Mouse (Mus musculus) Patski (cell line): Measurements from ENCODE around the gene Gm20388. TPM values are rescaled to one million over a fixed set of nuclear protein-coding genes. Genes with fewer than 3 reads are reported as not detected.
"Not testable (repeated sequence)": the region's sequence is repeated elsewhere in the genome, so short reads cannot be mapped to it uniquely, and the experiment has no call there.

Source experiments
- ATAC-seq: fragments of 100-300 bp; one replicate; pipeline ENCODE4 v1.8.0; 2021
- CTCF ChIA-PET: fragments of 350-600 bp; sonication (Branson Sonifier 250); formaldehyde crosslinking; loops from one replicate; lab custom pipeline; 2022; ENCODE audit warnings: inconsistent platforms; lab: Charles Lee
- POLR2A ChIA-PET: fragments of 350-600 bp; sonication (Branson Sonifier 250); formaldehyde crosslinking; loops from one replicate; lab custom pipeline; 2022; ENCODE audit warnings: antibody characterized with exemption, inconsistent platforms; lab: Charles Lee
- DNase-seq: peaks from one replicate; pipeline ENCODE4 v3.0.0-alpha.2; 2011; ENCODE audit warnings: low read depth, low spot score
- H3K27me3 ChIP-seq: fragments of 371-371 bp; one replicate; pipeline ENCODE4 v1.5.1; 2021
- CTCF ChIP-seq: fragments of 100-300 bp; IDR thresholded peaks from one replicate; pipeline ENCODE4 v1.5.1; 2021
- in situ Hi-C: fragments of 300-500 bp; cut with MboI; formaldehyde crosslinking; loops from 3 replicates; pipeline ENCODE4 v1.11.1; 2018; ENCODE audit warnings: low pct_unique_long_range_greater_than_20kb, mixed read lengths
- polyA plus RNA-seq: library from polyadenylated mRNA; unstranded; gene quantifications from one replicate; pipeline ENCODE4 v1.2.3, GENCODE M21; 2021

Gene Gm20388
- polyA plus RNA-seq, 1 experiment from 2014 or later, result 86.7 TPM

- in situ Hi-C loops, result no loop called here
- TF ChIP-seq CTCF, result no peak
- H3K27me3 ChIP-seq, result no peaks in the 10 kb centered on the region
- ATAC-seq (no peak), DNase-seq (no peak)
- CTCF ChIA-PET, result no interaction called here
- POLR2A ChIA-PET, result no interaction called here
Measured at GRCm38 (mm10) chr8:120671775-120672174, 761.1 kb downstream of the Gm20388 start.

GRCm38 (mm10) chr8:120672626-120673229, 762.1 kb downstream of the Gm20388 start:
- no peak for TF ChIP-seq CTCF
- DNase-seq (no peak), ATAC-seq (no peak)
- CTCF ChIA-PET, result interaction anchor here (1.3 to 2.1 kb wide), 2 partner anchors 124 to 128 kb away, joined by 4 read pairs; no protein-coding TSS in a partner anchor
- in situ Hi-C loops, result no loop called here
- no peaks in the 10 kb centered on the region for H3K27me3 ChIP-seq
- POLR2A ChIA-PET, result interaction anchor here (0.5 kb wide), 1 partner anchor 116 kb away, joined by 5 read pairs; no protein-coding TSS in a partner anchor

GRCm38 (mm10) chr8:120673298-120673697, 762.7 kb downstream of the Gm20388 start:
- DNase-seq (no peak), ATAC-seq (no peak)
- no peak for TF ChIP-seq CTCF
- CTCF ChIA-PET, result interaction anchor here (1.3 to 2.1 kb wide), 2 partner anchors 123 to 127 kb away, joined by 4 read pairs; no protein-coding TSS in a partner anchor
- POLR2A ChIA-PET, result interaction anchor here (0.5 kb wide), 1 partner anchor 115 kb away, joined by 5 read pairs; no protein-coding TSS in a partner anchor
- H3K27me3 ChIP-seq, result no peaks in the 10 kb centered on the region
- in situ Hi-C loops, result no loop called here

GRCm38 (mm10) chr8:120675718-120676117, 765.1 kb downstream of the Gm20388 start:
- no peaks in the 10 kb centered on the region for H3K27me3 ChIP-seq
- ATAC-seq, result no peak
- ChIA-PET POLR2A (interaction anchor here (0.7 kb wide), 1 partner anchor 1043 kb away, joined by 4 read pairs; no protein-coding TSS in a partner anchor), CTCF (interaction anchor here (1.0 to 7.2 kb wide), 2 partner anchors 62 to 122 kb away, joined by 3 to 61 read pairs; no protein-coding TSS in a partner anchor)
- no peak for DNase-seq
- TF ChIP-seq CTCF, result no peak
- in situ Hi-C loops, result loop anchor here (25.0 kb wide), 1 partner anchor 412 kb away; the partner anchor contains the start of gene Foxf1

GRCm38 (mm10) chr8:120678447-120678846, 767.8 kb downstream of the Gm20388 start:
- peak; percentile 90 for TF ChIP-seq CTCF
- peak; percentile 31 for ATAC-seq
- peak; percentile 17 for DNase-seq
- POLR2A ChIA-PET, result no interaction called here
- in situ Hi-C loops, result loop anchor here (25.0 kb wide), 1 partner anchor 409 kb away; the partner anchor contains the start of gene Foxf1
- CTCF ChIA-PET, result interaction anchor here (0.7 to 7.2 kb wide), 5 partner anchors 8 to 131 kb away, joined by 3 to 61 read pairs (median 4); no protein-coding TSS in a partner anchor
- H3K27me3 ChIP-seq, result no peaks in the 10 kb centered on the region

GRCm38 (mm10) chr8:120679629-120680387, 769.2 kb downstream of the Gm20388 start:
- ChIA-PET POLR2A (interaction anchor here (0.7 to 1.0 kb wide), 2 partner anchors 97 to 116 kb away, joined by 3 read pairs; no protein-coding TSS in a partner anchor), CTCF (interaction anchor here (1.0 to 7.2 kb wide), 4 partner anchors 16 to 118 kb away, joined by 3 to 61 read pairs (median 3); no protein-coding TSS in a partner anchor)
- in situ Hi-C loops, result loop anchor here (5.0 to 25.0 kb wide), 3 partner anchors 37 to 407 kb away; partner anchors contain the start of gene Foxf1
- H3K27me3 ChIP-seq, result no peaks in the 10 kb centered on the region
- TF ChIP-seq CTCF, result no peak
- ATAC-seq (no peak), DNase-seq (no peak)

- POLR2A ChIA-PET, ATAC-seq, DNase-seq, H3K27me3 ChIP-seq: not testable (repeated sequence)
- CTCF ChIA-PET, result interaction anchor here (0.8 to 7.2 kb wide), 5 partner anchors 15 to 117 kb away, joined by 3 to 61 read pairs (median 3); no protein-coding TSS in a partner anchor
- peak; percentile 63 for TF ChIP-seq CTCF
- in situ Hi-C loops, result loop anchor here (5.0 to 25.0 kb wide), 3 partner anchors 37 to 407 kb away; partner anchors contain the start of gene Foxf1
Measured at GRCm38 (mm10) chr8:120680405-120680804, 769.8 kb downstream of the Gm20388 start.

GRCm38 (mm10) chr8:120681113-120681512, 770.5 kb downstream of the Gm20388 start:
- CTCF ChIA-PET, result interaction anchor here (0.8 to 7.2 kb wide), 3 partner anchors 17 to 117 kb away, joined by 3 to 61 read pairs (median 3); no protein-coding TSS in a partner anchor
- POLR2A ChIA-PET, result no interaction called here
- ATAC-seq (no peak), DNase-seq (no peak)
- no peak for TF ChIP-seq CTCF
- in situ Hi-C loops, result loop anchor here (5.0 to 25.0 kb wide), 3 partner anchors 36 to 406 kb away; partner anchors contain the start of gene Foxf1
- no peaks in the 10 kb centered on the region for H3K27me3 ChIP-seq

- peaks cover 4% of the 10 kb centered on the region for H3K27me3 ChIP-seq
- ATAC-seq (no peak), DNase-seq (no peak)
- in situ Hi-C loops, result loop anchor here (5.0 to 25.0 kb wide), 3 partner anchors 34 to 404 kb away; partner anchors contain the start of gene Foxf1
- ChIA-PET CTCF (interaction anchor here (0.6 to 1.1 kb wide), 2 partner anchors 53 to 116 kb away, joined by 3 to 5 read pairs; partner anchors contain the start of gene Irf8), POLR2A (no interaction called here)
- no peak for TF ChIP-seq CTCF
Measured at GRCm38 (mm10) chr8:120683602-120684001, 773.0 kb downstream of the Gm20388 start.

GRCm38 (mm10) chr8:120684082-120684481, 773.4 kb downstream of the Gm20388 start:
- POLR2A ChIA-PET, result no interaction called here

More at GRCm38 (mm10) chr8:120684082-120684481, 773.4 kb downstream of the Gm20388 start:
- in situ Hi-C loops, result loop anchor here (5.0 to 25.0 kb wide), 3 partner anchors 33 to 403 kb away; partner anchors contain the start of gene Foxf1
- ATAC-seq (no peak), DNase-seq (no peak)
- TF ChIP-seq CTCF, result no peak
- peaks cover 4% of the 10 kb centered on the region for H3K27me3 ChIP-seq
- CTCF ChIA-PET, result interaction anchor here (0.6 to 1.1 kb wide), 2 partner anchors 52 to 116 kb away, joined by 3 to 5 read pairs; partner anchors contain the start of gene Irf8
